Mouse (Mus musculus) embryonic facial prominence, embryonic 11.5 days (tissue): Measurements from ENCODE around the gene Cptp. TPM values are rescaled to one million over a fixed set of nuclear protein-coding genes. Genes with fewer than 3 reads are reported as not detected.
A peak's percentile ranks its signal among the peaks of the same experiment; 100 is the strongest.

Experiments
- ATAC-seq: fragments of 200-750 bp; cut with Nextera tagmentation; replicated peaks from 2 replicates; pipeline ENCODE4 v1.8.0; 2017; ENCODE audit warnings: low read depth; ENCODE audit not compliant: insufficient number of reproducible peaks, low FRiP score, low TSS enrichment
- DNase-seq: peaks from one replicate; pipeline ENCODE4 v3.0.0-alpha.2; 2015; ENCODE audit warnings: low spot score
- H3K27ac ChIP-seq: fragments of 300-500 bp; sonication (generic); replicated peaks from 2 replicates; pipeline ENCODE4 v1.5.1; 2014; ENCODE audit warnings: mild to moderate bottlenecking, low read depth, low read length, control low read depth
- H3K27me3 ChIP-seq: fragments of 300-500 bp; sonication (generic); 2 replicates; pipeline ENCODE4 v1.6.1; 2014; ENCODE audit warnings: mild to moderate bottlenecking, low read length, moderate library complexity, mixed read lengths; ENCODE audit not compliant: control insufficient read depth, insufficient read depth
- H3K36me3 ChIP-seq: fragments of 300-500 bp; sonication (generic); replicated peaks from 2 replicates; pipeline ENCODE4 v1.6.1; 2014; ENCODE audit warnings: low read depth, mild to moderate bottlenecking, low read length, moderate library complexity, mixed read lengths; ENCODE audit not compliant: control insufficient read depth, insufficient read depth
- H3K4me1 ChIP-seq: fragments of 300-500 bp; sonication (generic); 2 replicates; pipeline ENCODE4 v1.6.1; 2014; ENCODE audit warnings: low read length, mixed read lengths; ENCODE audit not compliant: control insufficient read depth, insufficient read depth
- H3K4me2 ChIP-seq: fragments of 300-500 bp; sonication (generic); 2 replicates; pipeline ENCODE4 v1.6.1; 2014; ENCODE audit warnings: low read depth, mild to moderate bottlenecking, control low read depth, low read length, moderate library complexity
- H3K4me3 ChIP-seq: fragments of 300-500 bp; sonication (generic); 2 replicates; pipeline ENCODE4 v1.5.1; 2014; ENCODE audit warnings: low read depth, low read length, control low read depth
- H3K9ac ChIP-seq: fragments of 300-500 bp; sonication (generic); replicated peaks from 2 replicates; pipeline ENCODE4 v1.6.1; 2014; ENCODE audit warnings: mild to moderate bottlenecking, control low read depth, low read length
- H3K9me3 ChIP-seq: fragments of 300-500 bp; sonication (generic); replicated peaks from 2 replicates; pipeline ENCODE4 v1.6.1; 2016; ENCODE audit warnings: mild to moderate bottlenecking, low read length, inconsistent platforms, mixed read lengths; ENCODE audit not compliant: control insufficient read depth
- WGBS: fragments of 180-500 bp; shearing (Covaris S2); extraction: QIAGEN DNeasy Blood & Tissue Kit; methylation state at CpG from one replicate; pipeline ENCODE4 v1.1.7; 2014; 5-methylcytosine and 5-hydroxymethylcytosine counted together
- microRNA-seq: library from miRNA; unstranded; fragments of <30 nt; microRNA quantifications from one replicate; pipeline ENCODE4, GENCODE M21; 2016; ENCODE audit warnings: borderline number of aligned reads
- polyA plus RNA-seq: library from polyadenylated mRNA; unstranded; fragments of >200 nt; fragmentation: Nextera tagmentation; extraction: Ambion mirVana; gene quantifications from 2 replicates; pipeline ENCODE4 v1.2.1, GENCODE M21; 2014

Cptp gene
- polyA plus RNA-seq, 1 experiment from 2014 or later = 18.3 TPM

DNA sequence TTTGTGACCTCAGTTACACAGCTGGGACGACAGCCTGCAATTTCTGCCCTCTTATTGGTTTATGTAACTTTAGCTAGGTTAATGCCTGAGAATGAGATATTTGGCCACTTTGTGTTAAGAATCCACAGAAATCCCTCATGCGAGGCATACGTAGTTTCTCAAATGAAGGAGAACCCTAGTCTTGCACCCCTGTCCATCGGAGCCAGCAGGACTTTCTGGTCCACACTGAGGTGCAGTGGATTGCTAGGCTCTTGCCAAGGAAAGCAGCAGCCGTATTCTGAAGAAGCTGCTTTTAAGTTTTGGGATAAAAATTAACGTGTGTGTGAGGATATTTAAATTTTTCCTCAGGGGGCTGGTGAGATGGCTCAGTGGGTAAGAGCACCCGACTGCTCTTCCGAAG is 38.6 kb downstream of the Cptp start:
- ATAC-seq (no peak), DNase-seq (no peak)
- Histone ChIP-seq H3K4me3 (peak overlapping the region; percentile 82; the same call in 1 of the 2 replicates), H3K27me3 (no peaks in the 10 kb centered on the region), H3K4me1 (peaks cover 5% of the 10 kb centered on the region), H3K27ac (no peak overlapping the region), H3K9me3 (no peaks in the 10 kb centered on the region), H3K9ac (no peak overlapping the region), H3K36me3 (peaks cover 3% of the 10 kb centered on the region; the same call in 1 of the 2 replicates), H3K4me2 (no peak overlapping the region)
- WGBS = 57% methylated on average over 8 of the region's 8 CpGs

DNA sequence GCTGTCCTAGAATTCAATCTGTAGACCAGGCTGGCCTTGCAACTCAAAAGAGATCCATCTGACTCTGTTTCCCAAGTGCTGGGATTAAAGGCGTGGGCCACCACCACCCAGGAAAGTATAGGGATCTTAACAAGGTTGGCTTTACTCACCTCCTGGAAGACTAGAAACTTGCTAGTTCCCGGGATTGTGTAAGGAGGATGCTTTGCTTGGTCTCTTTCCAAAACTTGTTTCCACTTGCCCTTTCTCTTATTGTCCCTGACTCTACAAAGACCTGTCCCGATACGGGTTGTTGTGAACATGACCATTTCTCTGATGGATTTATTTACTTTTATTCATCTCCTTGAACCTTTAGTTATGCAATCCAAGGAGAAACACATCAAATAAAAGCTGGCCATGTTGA is 39.4 kb downstream of the Cptp start:
- H3K9me3 ChIP-seq = no peaks in the 10 kb centered on the region
- no peak overlapping the region for H3K27ac ChIP-seq
- no peak overlapping the region for H3K9ac ChIP-seq
- no peaks in the 10 kb centered on the region for H3K27me3 ChIP-seq
- ATAC-seq (no peak), DNase-seq (no peak)
- no peak overlapping the region for H3K4me3 ChIP-seq
- peaks cover 5% of the 10 kb centered on the region for H3K4me1 ChIP-seq
- peaks cover 7% of the 10 kb centered on the region for H3K36me3 ChIP-seq
- WGBS = 90% methylated on average over 4 of the region's 4 CpGs
- no peak overlapping the region for H3K4me2 ChIP-seq

DNA sequence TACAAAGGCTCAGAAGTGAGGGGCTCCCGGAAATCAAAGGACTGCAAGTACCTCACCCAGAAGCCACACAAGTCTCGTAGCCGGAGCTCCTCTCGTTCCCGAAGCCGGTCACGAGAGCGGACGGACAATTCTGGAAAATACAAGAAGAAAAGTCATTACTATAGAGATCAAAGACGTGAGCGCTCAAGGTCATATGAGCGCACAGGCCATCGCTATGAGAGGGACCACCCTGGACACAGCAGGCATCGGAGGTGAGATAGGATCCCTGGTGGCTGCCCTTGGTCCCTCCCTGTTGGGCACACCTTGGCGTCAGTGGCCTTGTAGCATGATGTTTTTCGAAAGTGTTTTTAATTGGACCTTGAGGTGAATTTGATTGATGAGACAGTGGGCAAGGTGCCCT is 45.8 kb downstream of the Cptp start:
- no peak overlapping the region for H3K4me2 ChIP-seq
- H3K4me3 ChIP-seq = no peak overlapping the region
- H3K9me3 ChIP-seq = no peaks in the 10 kb centered on the region
- H3K27me3 ChIP-seq = no peaks in the 10 kb centered on the region
- no peak overlapping the region for H3K9ac ChIP-seq
- WGBS = 95% methylated on average over 16 of the region's 16 CpGs
- no peak for DNase-seq
- no peak overlapping the region for H3K27ac ChIP-seq
- ATAC-seq = 0 out of 2 replicates have a peak, but pooled peaks have one; percentile 37
- peaks cover 30% of the 10 kb centered on the region for H3K36me3 ChIP-seq
- no peaks in the 10 kb centered on the region for H3K4me1 ChIP-seq

DNA sequence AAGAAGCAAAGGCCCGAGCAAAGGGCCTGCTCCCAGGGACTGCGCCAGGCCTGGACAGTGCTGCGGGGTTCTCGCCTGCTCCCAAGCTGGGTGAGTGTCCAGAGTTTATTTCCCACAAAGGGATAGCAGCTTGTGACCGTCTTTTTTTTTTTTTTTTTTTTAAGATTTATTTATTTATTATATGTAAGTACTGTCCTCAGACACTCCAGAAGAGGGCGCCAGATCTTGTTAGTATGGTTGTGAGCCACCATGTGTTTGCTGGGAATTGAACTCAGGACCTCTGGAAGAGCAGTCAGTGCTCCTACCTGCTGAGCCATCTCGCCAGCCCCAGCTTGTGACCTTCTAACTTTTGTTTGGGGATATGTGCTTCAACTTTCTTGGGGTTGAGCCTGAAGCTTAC is 48.2 kb downstream of the Cptp start:
- Histone ChIP-seq H3K4me1 (no peaks in the 10 kb centered on the region), H3K9me3 (no peaks in the 10 kb centered on the region), H3K27me3 (no peaks in the 10 kb centered on the region), H3K36me3 (peaks cover 33% of the 10 kb centered on the region), H3K9ac (no peak overlapping the region), H3K4me2 (no peak overlapping the region), H3K4me3 (no peak overlapping the region), H3K27ac (no peak overlapping the region)
- ATAC-seq (no peak), DNase-seq (peak; percentile 49)
- WGBS = 80% methylated on average over 7 of the region's 7 CpGs

DNA sequence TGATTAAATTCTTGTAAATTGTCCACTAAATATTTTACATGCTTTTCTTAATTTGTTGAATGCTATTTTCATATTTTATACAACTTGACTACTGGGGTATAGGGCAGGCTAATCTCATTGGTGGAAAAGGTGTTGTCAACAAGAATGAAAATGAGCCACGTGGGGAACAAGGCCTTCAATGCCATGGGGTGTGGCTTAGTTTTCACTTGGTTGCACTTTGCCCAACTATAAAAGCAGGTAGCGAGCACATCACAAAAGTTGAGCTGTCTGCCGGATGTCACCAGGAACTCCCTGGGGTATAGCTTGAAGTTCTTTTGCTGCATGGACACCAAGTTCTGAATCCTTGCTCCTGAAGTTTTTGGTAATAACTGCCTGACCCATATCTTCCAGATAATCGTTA is 51.7 kb downstream of the Cptp start:
- H3K36me3 ChIP-seq = peaks cover 28% of the 10 kb centered on the region
- ATAC-seq (no peak), DNase-seq (no peak)
- no peaks in the 10 kb centered on the region for H3K9me3 ChIP-seq
- H3K4me1 ChIP-seq = no peaks in the 10 kb centered on the region; the same call in none of the 2 replicates
- H3K27ac ChIP-seq = no peak overlapping the region
- H3K27me3 ChIP-seq = no peaks in the 10 kb centered on the region
- 88% methylated on average over 4 of the region's 4 CpGs for WGBS
- H3K9ac ChIP-seq = no peak overlapping the region
- no peak overlapping the region for H3K4me3 ChIP-seq
- no peak overlapping the region for H3K4me2 ChIP-seq

Small RNAs within 50 kb of the gene (microRNA-seq; reads per million reads assigned to microRNA genes)
- not detected for gene Gm22991

Other genes starting within 250 kb of the Cptp start
- 65.3 and 71.2 TPM in 2 replicates for gene Cdk11b, start 244.6 kb downstream of the Cptp start, polyA plus RNA-seq
- gene Gm10563, start 224.0 kb downstream of the Cptp start, polyA plus RNA-seq = not detected in 2 replicates
- 6.3 and 8.7 TPM in 2 replicates for gene Mmp23, start 216.1 kb downstream of the Cptp start, polyA plus RNA-seq
- gene Mib2, start 200.2 kb downstream of the Cptp start, polyA plus RNA-seq = 11.0 and 11.8 TPM in 2 replicates
- gene Fndc10, start 175.1 kb downstream of the Cptp start, polyA plus RNA-seq = 2.1 TPM in 2 replicates
- gene Ssu72, start 164.6 kb downstream of the Cptp start, polyA plus RNA-seq = 147 and 151 TPM in 2 replicates
- gene Tmem240, start 134.6 kb downstream of the Cptp start, polyA plus RNA-seq = 0.56 and 0.70 TPM in 2 replicates
- gene Atad3a, start 108.3 kb downstream of the Cptp start, polyA plus RNA-seq = 79.0 and 87.2 TPM in 2 replicates
- gene Vwa1, start 94.7 kb downstream of the Cptp start, polyA plus RNA-seq = 4.7 and 5.9 TPM in 2 replicates
- 0.18 and 0.26 TPM in 2 replicates for gene Tmem88b, start 83.6 kb downstream of the Cptp start, polyA plus RNA-seq
- not detected in 2 replicates for gene Ankrd65, start 79.0 kb downstream of the Cptp start, polyA plus RNA-seq
- 250 and 256 TPM in 2 replicates for gene Mrpl20, start 66.6 kb downstream of the Cptp start, polyA plus RNA-seq
- 170 and 173 TPM in 2 replicates for gene Ccnl2, start 57.0 kb downstream of the Cptp start, polyA plus RNA-seq
- gene Aurkaip1, start 38.2 kb downstream of the Cptp start, polyA plus RNA-seq = 121 and 123 TPM in 2 replicates
- gene Mxra8, start 29.8 kb downstream of the Cptp start, polyA plus RNA-seq = 34.4 and 38.2 TPM in 2 replicates
- 6.8 and 7.7 TPM in 2 replicates for gene Dvl1, start 22.0 kb downstream of the Cptp start, polyA plus RNA-seq
- 0.15 and 0.27 TPM in 2 replicates for gene Tas1r3, start 6.1 kb downstream of the Cptp start, polyA plus RNA-seq
- 92.8 and 93.0 TPM in 2 replicates for gene Ints11, start 106 bp upstream of the Cptp start, polyA plus RNA-seq
- gene Pusl1, start 22.3 kb upstream of the Cptp start, polyA plus RNA-seq = 35.6 and 39.3 TPM in 2 replicates
- gene Acap3, start 22.4 kb upstream of the Cptp start, polyA plus RNA-seq = 18.6 and 21.2 TPM in 2 replicates
- 158 and 161 TPM in 2 replicates for gene Ube2j2, start 74.4 kb upstream of the Cptp start, polyA plus RNA-seq
- 21.2 and 26.8 TPM in 2 replicates for gene C1qtnf12, start 92.9 kb upstream of the Cptp start, polyA plus RNA-seq
- gene B3galt6, start 123.2 kb upstream of the Cptp start, polyA plus RNA-seq = 17.8 and 18.9 TPM in 2 replicates
- gene Sdf4, start 123.4 kb upstream of the Cptp start, polyA plus RNA-seq = 137 and 150 TPM in 2 replicates
- 0.21 and 0.34 TPM in 2 replicates for gene Tnfrsf4, start 144.4 kb upstream of the Cptp start, polyA plus RNA-seq
- 0.38 and 0.55 TPM in 2 replicates for gene Tnfrsf18, start 156.7 kb upstream of the Cptp start, polyA plus RNA-seq
- 0.38 and 0.78 TPM in 2 replicates for gene Ttll10, start 190.0 kb upstream of the Cptp start, polyA plus RNA-seq
- gene 9430015G10Rik, start 240.5 kb upstream of the Cptp start, polyA plus RNA-seq = 47.4 and 48.7 TPM in 2 replicates